In genomic region chr2:181579681-181580080, GRCm38 (mm10) we compare ENCODE assay signal across 14 mouse cellular contexts. TPM values are rescaled to one million over a fixed set of nuclear protein-coding genes. Genes with fewer than 3 reads are reported as not detected.
DNase-seq lines count a peak whose midpoint lies in the region; ATAC-seq and TF ChIP-seq lines count a peak whose summit lies in the region.
"Had no signal": no experiment of that assay in that cellular context is flagged by ENCODE, and none has a peak within 500 bp of the region (broad histone marks: within the 10 kb centered on the region; RNA-seq: fewer than 3 reads in every experiment).

No protein-coding gene starts in this region.

- WGBS in heart, adult 2 months = 95% methylated on average over 1 of the region's 1 CpGs
- WGBS in kidney, embryonic 15.5 days = 94% methylated on average over 1 of the region's 1 CpGs
- 70% methylated on average over 1 of the region's 1 CpGs for WGBS in intestine, embryonic 15.5 days
- WGBS in liver, embryonic 16.5 days (ENCODE audit: insufficient replicate concordance) = 81% methylated on average over 1 of the region's 1 CpGs
- WGBS in midbrain, embryonic 13.5 days = 92% methylated on average over 1 of the region's 1 CpGs

- no peaks in the 10 kb centered on the region for H3K36me3 ChIP-seq in heart, adult 2 months (ENCODE audit: control insufficient read depth, insufficient read depth, low read length)
- peaks cover 17% of the 10 kb centered on the region for H3K36me3 ChIP-seq in kidney, embryonic 15.5 days
- H3K36me3 ChIP-seq in intestine, embryonic 15.5 days = peaks cover 8% of the 10 kb centered on the region
- H3K36me3 ChIP-seq in liver, embryonic 16.5 days (ENCODE audit: control insufficient read depth, insufficient read depth) = no peaks in the 10 kb centered on the region
- peaks cover 22% of the 10 kb centered on the region for H3K36me3 ChIP-seq in midbrain, embryonic 13.5 days

- no peaks in the 10 kb centered on the region for H3K27me3 ChIP-seq in heart, adult 2 months (ENCODE audit: control insufficient read depth, insufficient read depth, low read length)
- no peaks in the 10 kb centered on the region for H3K27me3 ChIP-seq in kidney, embryonic 15.5 days
- no peaks in the 10 kb centered on the region for H3K27me3 ChIP-seq in intestine, embryonic 15.5 days (replicated peaks)
- H3K27me3 ChIP-seq in liver, embryonic 16.5 days (ENCODE audit: control insufficient read depth, insufficient read depth, low read depth, low read length) = no peaks in the 10 kb centered on the region
- H3K27me3 ChIP-seq in midbrain, embryonic 13.5 days = no peaks in the 10 kb centered on the region
- H3K27me3 ChIP-seq: limb, embryonic 15.5 days; stomach, embryonic 15.5 days had no signal

- H3K9ac ChIP-seq in heart, adult 2 months (ENCODE audit: low read depth, low read length) = no peak overlapping the region; the same call in 1 of the 2 replicates
- no peak overlapping the region for H3K9ac ChIP-seq in kidney, embryonic 15.5 days
- H3K9ac ChIP-seq in intestine, embryonic 15.5 days = peak overlapping the region; percentile 23
- peak overlapping the region; percentile 85; the same call in 1 of the 2 replicates for H3K9ac ChIP-seq in liver, embryonic 16.5 days (ENCODE audit: low read depth, low read length)
- no peak overlapping the region for H3K9ac ChIP-seq in midbrain, embryonic 13.5 days (replicated peaks)
- H3K9ac ChIP-seq: limb, embryonic 15.5 days had no signal

- no peaks in the 10 kb centered on the region for H3K79me2 ChIP-seq in heart, adult 2 months (replicated peaks; ENCODE audit: control insufficient read depth, insufficient read depth, low read length)

- H3K4me3 ChIP-seq in heart, adult 2 months = no peak overlapping the region
- no peak overlapping the region for H3K4me3 ChIP-seq in kidney, embryonic 15.5 days (replicated peaks)
- no peak overlapping the region for H3K4me3 ChIP-seq in intestine, embryonic 15.5 days (replicated peaks)
- no peak overlapping the region for H3K4me3 ChIP-seq in liver, embryonic 16.5 days (ENCODE audit: low read depth, low read length)
- no peak overlapping the region for H3K4me3 ChIP-seq in midbrain, embryonic 13.5 days (replicated peaks)

- peak in 1 of 2 experiments; percentile 2 for DNase-seq in heart, adult 2 months
- no peak for DNase-seq in heart, postnatal 4 days
- DNase-seq in kidney, postnatal 10 days = no peak
- DNase-seq in urinary bladder, postnatal 14 days (ENCODE audit: low spot score) = no peak
- DNase-seq: embryo, embryonic 11 days; kidney, adult 18-20 months; lung, postnatal 14 days had no signal

- peak overlapping the region; percentile 22; the same call in 1 of the 2 replicates for H3K4me2 ChIP-seq in kidney, embryonic 15.5 days
- H3K4me2 ChIP-seq in intestine, embryonic 15.5 days (replicated peaks) = peak overlapping the region; percentile 13
- H3K4me2 ChIP-seq in liver, embryonic 16.5 days (ENCODE audit: low read depth, low read length) = no peak overlapping the region
- no peak overlapping the region; the same call in 1 of the 2 replicates for H3K4me2 ChIP-seq in midbrain, embryonic 13.5 days (replicated peaks)

- intact Hi-C loops in heart, adult 2 months (cut with DNase I) = loop anchor here (10.0 kb wide), 1 partner anchor 395 kb away; the partner anchor contains the start of gene Ppdpf

- TF ChIP-seq POLR2A in heart, adult 2 months (IDR thresholded peaks at IDR 0.05; ENCODE audit: insufficient read depth, low read depth, low read length) = no peak

- no peaks in the 10 kb centered on the region for H3K9me3 ChIP-seq in kidney, embryonic 15.5 days (replicated peaks)
- no peaks in the 10 kb centered on the region for H3K9me3 ChIP-seq in intestine, embryonic 15.5 days
- H3K9me3 ChIP-seq in liver, embryonic 16.5 days (replicated peaks; ENCODE audit: control insufficient read depth, low read length) = no peaks in the 10 kb centered on the region
- no peaks in the 10 kb centered on the region for H3K9me3 ChIP-seq in midbrain, embryonic 13.5 days
- H3K9me3 ChIP-seq: limb, embryonic 15.5 days; stomach, embryonic 15.5 days had no signal

- peak overlapping the region; percentile 66 for H3K27ac ChIP-seq in heart, adult 2 months
- peak overlapping the region; percentile 93 for H3K27ac ChIP-seq in kidney, embryonic 15.5 days
- no peak overlapping the region for H3K27ac ChIP-seq in intestine, embryonic 15.5 days
- no peak overlapping the region for H3K27ac ChIP-seq in liver, embryonic 16.5 days (ENCODE audit: low read length)
- H3K27ac ChIP-seq in midbrain, embryonic 13.5 days = no peak overlapping the region; the same call in 1 of the 2 replicates
- H3K27ac ChIP-seq: limb, embryonic 15.5 days; stomach, embryonic 15.5 days had no signal

- TF ChIP-seq EP300 in heart, adult 2 months (IDR thresholded peaks at IDR 0.05; ENCODE audit: insufficient read depth, low read depth, low read length) = no peak

- no peak for TF ChIP-seq CTCF in heart, adult 2 months (IDR thresholded peaks at IDR 0.05)

- H3K4me1 ChIP-seq in heart, adult 2 months (ENCODE audit: control insufficient read depth, insufficient read depth, low read length) = peaks cover 6% of the 10 kb centered on the region; the same call in 1 of the 2 replicates
- peaks cover 39% of the 10 kb centered on the region for H3K4me1 ChIP-seq in kidney, embryonic 15.5 days
- peaks cover 28% of the 10 kb centered on the region for H3K4me1 ChIP-seq in intestine, embryonic 15.5 days (replicated peaks)
- H3K4me1 ChIP-seq in liver, embryonic 16.5 days (ENCODE audit: control insufficient read depth, low read depth, low read length) = peaks cover 58% of the 10 kb centered on the region
- H3K4me1 ChIP-seq in midbrain, embryonic 13.5 days (replicated peaks) = peaks cover 49% of the 10 kb centered on the region

- ATAC-seq in kidney, embryonic 15.5 days (replicated peaks; ENCODE audit: low FRiP score) = no peak
- no peak for ATAC-seq in intestine, embryonic 15.5 days
- ATAC-seq in liver, embryonic 16.5 days (ENCODE audit: low read depth) = no peak
- no peak for ATAC-seq in midbrain, embryonic 13.5 days

RNA-seq across cellular contexts. Expression of gene Uckl1, which starts 5.0 kb away (rescaled TPM):
- 10 to 100 TPM; 31.3 to 32.5 TPM for total RNA-seq in heart, adult 2 months (2021)
- 115 and 156 TPM in 2 replicates for polyA plus RNA-seq in heart, adult 2 months (2012; rRNA removed)
- total RNA-seq in heart, postnatal 4 days (2021) = 10 to 100 TPM; 50.2 to 54.5 TPM
- polyA plus RNA-seq in kidney, embryonic 15.5 days (2015; fragmentation: Nextera tagmentation; extraction: Ambion mirVana) = 50.7 and 59.0 TPM in 2 replicates
- 57.4 and 64.7 TPM in 2 replicates for polyA plus RNA-seq in intestine, embryonic 15.5 days (2015; fragmentation: Nextera tagmentation; extraction: Ambion mirVana)
- polyA plus RNA-seq in liver, embryonic 16.5 days (2015; fragmentation: Nextera tagmentation; extraction: Ambion mirVana) = 21.0 and 23.6 TPM in 2 replicates
- polyA plus RNA-seq in midbrain, embryonic 13.5 days (2015; fragmentation: Nextera tagmentation; extraction: Ambion mirVana) = 71.2 and 82.5 TPM in 2 replicates

RNA-seq across cellular contexts. Expression of gene Prpf6, which starts 12.0 kb away (rescaled TPM):
- 10 to 100 TPM; 35.3 to 38.6 TPM for total RNA-seq in heart, adult 2 months (2021)
- polyA plus RNA-seq in heart, adult 2 months (2012; rRNA removed) = 13.8 and 19.1 TPM in 2 replicates
- total RNA-seq in heart, postnatal 4 days (2021) = 10 to 100 TPM; 35.1 to 36.1 TPM
- polyA plus RNA-seq in kidney, embryonic 15.5 days (2015; fragmentation: Nextera tagmentation; extraction: Ambion mirVana) = 67.4 and 69.5 TPM in 2 replicates
- 50.5 and 51.9 TPM in 2 replicates for polyA plus RNA-seq in intestine, embryonic 15.5 days (2015; fragmentation: Nextera tagmentation; extraction: Ambion mirVana)
- 24.2 and 25.0 TPM in 2 replicates for polyA plus RNA-seq in liver, embryonic 16.5 days (2015; fragmentation: Nextera tagmentation; extraction: Ambion mirVana)
- 71.7 and 72.8 TPM in 2 replicates for polyA plus RNA-seq in midbrain, embryonic 13.5 days (2015; fragmentation: Nextera tagmentation; extraction: Ambion mirVana)

RNA-seq across cellular contexts. Expression of gene Zfp512b, which starts 12.9 kb away (rescaled TPM):
- total RNA-seq in heart, adult 2 months (2021) = 10 to 100 TPM; 13.2 to 16.9 TPM
- 20.6 and 25.9 TPM in 2 replicates for polyA plus RNA-seq in heart, adult 2 months (2012; rRNA removed)
- 10 to 100 TPM; 41.8 to 45.5 TPM for total RNA-seq in heart, postnatal 4 days (2021)
- polyA plus RNA-seq in kidney, embryonic 15.5 days (2015; fragmentation: Nextera tagmentation; extraction: Ambion mirVana) = 43.1 and 51.6 TPM in 2 replicates
- polyA plus RNA-seq in intestine, embryonic 15.5 days (2015; fragmentation: Nextera tagmentation; extraction: Ambion mirVana) = 32.0 and 34.2 TPM in 2 replicates
- 6.2 and 7.6 TPM in 2 replicates for polyA plus RNA-seq in liver, embryonic 16.5 days (2015; fragmentation: Nextera tagmentation; extraction: Ambion mirVana)
- 68.1 and 70.2 TPM in 2 replicates for polyA plus RNA-seq in midbrain, embryonic 13.5 days (2015; fragmentation: Nextera tagmentation; extraction: Ambion mirVana)

RNA-seq across cellular contexts. Expression of gene Samd10, which starts 19.3 kb away (rescaled TPM):
- total RNA-seq in heart, adult 2 months (2021) = 1 to 10 TPM; 1.0 to 1.6 TPM
- polyA plus RNA-seq in heart, adult 2 months (2012; rRNA removed) = 5.1 and 6.4 TPM in 2 replicates
- 1 to 10 TPM; 4.8 to 4.9 TPM for total RNA-seq in heart, postnatal 4 days (2021)
- 24.6 and 26.3 TPM in 2 replicates for polyA plus RNA-seq in kidney, embryonic 15.5 days (2015; fragmentation: Nextera tagmentation; extraction: Ambion mirVana)
- 22.3 and 22.7 TPM in 2 replicates for polyA plus RNA-seq in intestine, embryonic 15.5 days (2015; fragmentation: Nextera tagmentation; extraction: Ambion mirVana)
- polyA plus RNA-seq in liver, embryonic 16.5 days (2015; fragmentation: Nextera tagmentation; extraction: Ambion mirVana) = 1.7 and 2.3 TPM in 2 replicates
- 171 and 176 TPM in 2 replicates for polyA plus RNA-seq in midbrain, embryonic 13.5 days (2015; fragmentation: Nextera tagmentation; extraction: Ambion mirVana)
- polyA plus RNA-seq: erythroblast, embryonic 14.5 days had no signal

RNA-seq across cellular contexts. Expression of gene Dnajc5, which starts 59.4 kb away (rescaled TPM):
- total RNA-seq in heart, adult 2 months (2021) = 10 to 100 TPM; 62.3 to 71.5 TPM
- 43.4 and 68.9 TPM in 2 replicates for polyA plus RNA-seq in heart, adult 2 months (2012; rRNA removed)
- total RNA-seq in heart, postnatal 4 days (2021) = 100 to 1,000 TPM; 111 to 119 TPM
- 84.4 and 88.6 TPM in 2 replicates for polyA plus RNA-seq in kidney, embryonic 15.5 days (2015; fragmentation: Nextera tagmentation; extraction: Ambion mirVana)
- 74.5 and 76.4 TPM in 2 replicates for polyA plus RNA-seq in intestine, embryonic 15.5 days (2015; fragmentation: Nextera tagmentation; extraction: Ambion mirVana)
- polyA plus RNA-seq in liver, embryonic 16.5 days (2015; fragmentation: Nextera tagmentation; extraction: Ambion mirVana) = 26.4 and 27.3 TPM in 2 replicates
- polyA plus RNA-seq in midbrain, embryonic 13.5 days (2015; fragmentation: Nextera tagmentation; extraction: Ambion mirVana) = 198 and 209 TPM in 2 replicates

Comparison
In these comparisons a context has a peak if more than half of its experiments do, and no peak if none do; other contexts are left out.
1. H3K27ac ChIP-seq: peak in heart, adult 2 months (single experiment) and kidney, embryonic 15.5 days (single experiment); none in intestine, embryonic 15.5 days (single experiment), liver, embryonic 16.5 days (single experiment) and midbrain, embryonic 13.5 days (single experiment).
2. H3K9ac ChIP-seq: peak in intestine, embryonic 15.5 days (single experiment) and liver, embryonic 16.5 days (single experiment); none in heart, adult 2 months (single experiment), kidney, embryonic 15.5 days (single experiment) and midbrain, embryonic 13.5 days (single experiment).
3. H3K4me2 ChIP-seq: peak in kidney, embryonic 15.5 days (single experiment) and intestine, embryonic 15.5 days (single experiment); none in liver, embryonic 16.5 days (single experiment) and midbrain, embryonic 13.5 days (single experiment).